Mouse (Mus musculus) CH12.LX (cell line): Measurements from ENCODE around the gene Fam168a. TPM values are rescaled to one million over a fixed set of nuclear protein-coding genes. Genes with fewer than 3 reads are reported as not detected.

Experiments used
- DNase-seq: peaks from one replicate; pipeline ENCODE4 v3.0.0-alpha.2; 2013; ENCODE audit errors: extremely low read depth
- H3K27ac ChIP-seq: 2 replicates; pipeline ENCODE4 v1.5.1; 2012; ENCODE audit warnings: low read depth, mild to moderate bottlenecking, control low read depth, moderate library complexity; ENCODE audit not compliant: insufficient read depth
- H3K27me3 ChIP-seq: replicated peaks from 2 replicates; pipeline ENCODE3; 2012; ENCODE audit warnings: inconsistent platforms
- H3K36me3 ChIP-seq, 2 experiments: replicated peaks in 1 of 2; 2 replicates each; pipeline versions ENCODE3 to v1.6.1; 2012; ENCODE audit warnings: inconsistent platforms in 1 of 2, low read length in 1 of 2, mild to moderate bottlenecking in 1 of 2, mixed read lengths in 1 of 2, moderate library complexity in 1 of 2; ENCODE audit not compliant: control insufficient read depth in 1 of 2, insufficient read depth in 1 of 2
- H3K4me1 ChIP-seq, 2 experiments: 2 replicates each; pipeline ENCODE4 v1.6.1; 2012; ENCODE audit warnings: inconsistent platforms in 1 of 2, moderate library complexity in 1 of 2; ENCODE audit not compliant: insufficient read depth in 2 of 2, control insufficient read depth in 1 of 2
- H3K4me2 ChIP-seq: 2 replicates; pipeline ENCODE4 v1.6.1; 2012; ENCODE audit warnings: low read depth, mild to moderate bottlenecking, control low read depth; ENCODE audit not compliant: poor library complexity, insufficient read depth, severe bottlenecking
- H3K4me3 ChIP-seq, 3 experiments: fragments of 150-350 bp in 1 of 3; sonication (generic) in 1 of 3; replicated peaks in 1 of 3; 2 replicates each; pipeline versions ENCODE3 to v1.5.1; 2011 to 2012; ENCODE audit warnings: low read depth in 2 of 3, low read length in 2 of 3, mild to moderate bottlenecking in 2 of 3, moderate library complexity in 2 of 3, control low read depth in 1 of 3, improper control_type of control experiment in 1 of 3, inconsistent platforms in 1 of 3, mixed read lengths in 1 of 3; ENCODE audit not compliant: poor library complexity in 1 of 3
- H3K79me2 ChIP-seq: replicated peaks from 2 replicates; pipeline ENCODE4 v1.6.1; 2012; ENCODE audit warnings: mild to moderate bottlenecking, moderate library complexity; ENCODE audit not compliant: control insufficient read depth, poor library complexity, insufficient read depth, severe bottlenecking; ENCODE audit errors: extremely low read depth
- H3K9ac ChIP-seq: 2 replicates; pipeline ENCODE4 v1.6.1; 2012; ENCODE audit warnings: low read depth, mild to moderate bottlenecking, control low read depth, moderate library complexity; ENCODE audit not compliant: insufficient read depth
- H3K9me3 ChIP-seq: replicated peaks from 2 replicates; pipeline ENCODE3; 2012; ENCODE audit warnings: low read length, inconsistent platforms, mixed read lengths
- BHLHE40 ChIP-seq: IDR thresholded peaks from 2 replicates; pipeline ENCODE4 v1.6.1; 2011; ENCODE audit warnings: mild to moderate bottlenecking, low read depth, low read length, improper control_type of control experiment
- E2F4 ChIP-seq: IDR thresholded peaks from 2 replicates; pipeline ENCODE4 v1.6.1; 2011; ENCODE audit warnings: low read depth, low read length, improper control_type of control experiment; ENCODE audit not compliant: insufficient replicate concordance
- ELF1 ChIP-seq: IDR thresholded peaks from 2 replicates; pipeline ENCODE4 v1.6.1; 2014; ENCODE audit warnings: low read depth, mild to moderate bottlenecking, inconsistent platforms, low read length, improper control_type of control experiment
- EP300 ChIP-seq: IDR thresholded peaks from 2 replicates; pipeline ENCODE4 v1.6.1; 2011; ENCODE audit warnings: low read length, improper control_type of control experiment
- ETS1 ChIP-seq: conservative IDR thresholded peaks from 2 replicates; pipeline ENCODE4 v1.6.1; 2012; ENCODE audit warnings: low read depth, mild to moderate bottlenecking, inconsistent platforms, low read length, improper control_type of control experiment, moderate library complexity
- GABPA ChIP-seq: IDR thresholded peaks from 2 replicates; pipeline ENCODE4 v1.6.1; 2012; ENCODE audit warnings: low read depth, low read length, improper control_type of control experiment, inconsistent platforms; ENCODE audit not compliant: insufficient replicate concordance
- HCFC1 ChIP-seq: IDR thresholded peaks from 2 replicates; pipeline ENCODE4 v1.6.1; 2012; ENCODE audit warnings: low read depth, mild to moderate bottlenecking, inconsistent platforms, low read length, improper control_type of control experiment
- JUND ChIP-seq: conservative IDR thresholded peaks from 2 replicates; pipeline ENCODE4 v1.6.1; 2011; ENCODE audit warnings: low read depth, low read length, improper control_type of control experiment
- MAFK ChIP-seq: IDR thresholded peaks from 2 replicates; pipeline ENCODE4 v1.6.1; 2011; ENCODE audit warnings: low read length, improper control_type of control experiment; ENCODE audit not compliant: insufficient replicate concordance
- MAX ChIP-seq: IDR thresholded peaks from 2 replicates; pipeline ENCODE4 v1.6.1; 2011; ENCODE audit warnings: low read length, improper control_type of control experiment
- MAZ ChIP-seq: IDR thresholded peaks from 2 replicates; pipeline ENCODE4 v1.6.1; 2012; ENCODE audit warnings: low read depth, mild to moderate bottlenecking, inconsistent platforms, low read length, improper control_type of control experiment, moderate library complexity
- MEF2A ChIP-seq: IDR thresholded peaks from 2 replicates; pipeline ENCODE4 v1.6.1; 2014; ENCODE audit warnings: low read depth, mild to moderate bottlenecking, inconsistent platforms, low read length, improper control_type of control experiment, borderline replicate concordance
- NELFE ChIP-seq: IDR thresholded peaks from 2 replicates; pipeline ENCODE4 v1.6.1; 2011; ENCODE audit warnings: low read depth, low read length, improper control_type of control experiment
- NRF1 ChIP-seq: IDR thresholded peaks from 2 replicates; pipeline ENCODE4 v1.6.1; 2014; ENCODE audit warnings: low read depth, mild to moderate bottlenecking, inconsistent platforms, low read length, improper control_type of control experiment, moderate library complexity
- PAX5 ChIP-seq: IDR thresholded peaks from 2 replicates; pipeline ENCODE4 v1.6.1; 2012; ENCODE audit warnings: low read length, inconsistent platforms, mixed read lengths
- POLR2A ChIP-seq: IDR thresholded peaks from 2 replicates; pipeline ENCODE4 v1.6.1; 2011; ENCODE audit warnings: low read depth, mild to moderate bottlenecking, improper control_type of control experiment, low read length
- RCOR1 ChIP-seq: conservative IDR thresholded peaks from 2 replicates; pipeline ENCODE4 v1.6.1; 2012; ENCODE audit warnings: low read depth, mild to moderate bottlenecking, inconsistent platforms, low read length, improper control_type of control experiment
- SIN3A ChIP-seq: IDR thresholded peaks from 2 replicates; pipeline ENCODE4 v1.6.1; 2012; ENCODE audit warnings: low read length, improper control_type of control experiment, inconsistent platforms
- TCF12 ChIP-seq: IDR thresholded peaks from 2 replicates; pipeline ENCODE4 v1.6.1; 2014; ENCODE audit warnings: low read depth, mild to moderate bottlenecking, inconsistent platforms, low read length, improper control_type of control experiment
- ZMIZ1 ChIP-seq: IDR thresholded peaks from 2 replicates; pipeline ENCODE4 v1.6.1; 2012; ENCODE audit warnings: low read depth, mild to moderate bottlenecking, inconsistent platforms, low read length, improper control_type of control experiment
- dilution Hi-C: fragments of 300-500 bp; cut with MboI; formaldehyde crosslinking; loops from 2 replicates; pipeline ENCODE4 v1.14.3; 2020; ENCODE audit warnings: low sequenced_read_pairs; ENCODE audit not compliant: extremely low pct_unique_long_range_greater_than_20kb, extremely low pct_ligation_motif_present
- in situ Hi-C: fragments of 300-500 bp; cut with MboI; formaldehyde crosslinking; loops from 3 replicates; pipeline ENCODE4 v1.14.3; 2019; ENCODE audit warnings: low sequenced_read_pairs, low pct_ligation_motif_present, low pct_unique_long_range_greater_than_20kb, mixed read lengths
- polyA plus RNA-seq: library from polyadenylated mRNA; unstranded; fragments of >175 nt; gene quantifications from 2 replicates; pipeline ENCODE4 v1.2.1, GENCODE M21; 2012; ENCODE audit warnings: low read depth; ENCODE audit not compliant: insufficient read length
- total RNA-seq, 2 experiments: library from RNA; depleted of rRNA; stranded (reverse); fragments of 300-350 nt in 1 of 2; fragments of >200 nt in 1 of 2; gene quantifications; 2 replicates each; pipeline ENCODE4 v1.2.3; 2012 to 2014

Fam168a gene
- total and polyA plus RNA-seq, 3 experiments: 4.0 to 15.0 (median 4.9) TPM

DNA sequence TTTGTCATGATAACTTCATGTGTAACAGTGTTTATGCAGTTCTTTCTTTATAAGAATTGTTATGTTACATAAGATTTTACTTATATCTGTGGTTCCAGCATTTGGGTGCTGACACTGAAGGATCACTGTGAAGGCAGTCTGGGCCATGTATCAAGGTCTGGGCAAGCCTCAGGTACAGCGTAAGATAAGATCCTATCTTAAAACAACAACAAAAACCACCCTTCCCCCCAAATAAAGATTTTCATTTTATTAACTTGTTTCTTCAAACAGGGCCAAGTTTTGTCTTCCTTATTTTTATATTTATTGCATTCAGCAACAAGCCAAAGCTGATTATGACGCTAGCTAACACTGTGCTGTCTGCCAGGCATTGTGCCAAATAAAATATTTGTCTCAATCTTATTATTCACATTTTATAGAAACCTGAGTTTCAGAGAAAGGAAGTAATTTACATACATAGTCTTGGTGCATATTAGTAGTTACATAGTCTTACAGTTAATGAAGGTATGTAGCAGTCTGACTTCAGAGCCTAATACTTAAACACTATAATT lies 21.2 kb downstream of the Fam168a start:
- Histone ChIP-seq H3K9ac (no peak overlapping the region), H3K4me3 (no peak overlapping the region), H3K36me3 (no peaks in the 10 kb centered on the region), H3K27ac (no peak overlapping the region), H3K4me1 (peaks cover 5 to 19% of the 10 kb centered on the region in 2 experiments; a peak in 3 of 4 replicates), H3K4me2 (no peak overlapping the region), H3K79me2 (0 out of 2 replicates have a peak, but pooled peaks cover 2% of the 10 kb centered on the region), H3K9me3 (no peaks in the 10 kb centered on the region), H3K27me3 (no peaks in the 10 kb centered on the region)
- no peak for DNase-seq
- in situ Hi-C loops: no loop called here
- TF ChIP-seq POLR2A (no peak), MEF2A (no peak), NELFE (no peak), JUND (no peak), ZMIZ1 (no peak), PAX5 (no peak), MAFK (no peak)
- dilution Hi-C loops: no loop called here

DNA sequence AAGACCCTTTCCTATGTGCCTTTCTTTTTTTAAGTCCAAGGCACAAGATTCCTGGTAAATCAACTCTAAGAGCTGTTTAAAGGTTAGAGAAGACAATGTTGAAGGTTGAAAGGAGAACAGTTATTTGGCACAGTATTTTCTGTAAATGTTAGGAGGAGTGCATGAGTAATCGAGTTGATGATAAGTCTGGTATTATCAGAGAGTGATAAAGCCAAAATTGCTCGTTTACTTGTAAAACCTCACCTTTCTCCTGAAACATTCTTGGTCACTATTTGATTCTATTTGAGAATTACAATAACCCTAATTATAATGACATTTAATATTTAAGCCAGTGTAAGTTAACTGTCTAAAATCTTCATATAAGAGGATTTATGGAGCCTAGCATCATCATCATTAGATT lies 23.3 kb downstream of the Fam168a start:
- Histone ChIP-seq H3K4me3 (no peak overlapping the region), H3K79me2 (no peaks in the 10 kb centered on the region), H3K27ac (no peak overlapping the region), H3K27me3 (no peaks in the 10 kb centered on the region), H3K4me1 (peaks cover 13 to 39% of the 10 kb centered on the region in 2 experiments), H3K4me2 (no peak overlapping the region), H3K9ac (no peak overlapping the region), H3K36me3 (no peaks in the 10 kb centered on the region), H3K9me3 (no peaks in the 10 kb centered on the region)
- dilution Hi-C loops (no loop called here), in situ Hi-C loops (no loop called here)
- TF ChIP-seq ETS1 (no peak), E2F4 (no peak), HCFC1 (no peak), MAX (no peak)
- no peak for DNase-seq

GRCm38 (mm10) chr7:100732341-100733050 lies 26.1 kb downstream of the Fam168a start:
- TF ChIP-seq MAX (no peak), GABPA (no peak), HCFC1 (no peak), NRF1 (no peak), ETS1 (0 out of 2 replicates have a peak, but pooled peaks have one; percentile 13), MAFK (no peak), BHLHE40 (no peak), ELF1 (no peak), SIN3A (peak; percentile 40; the same call in 1 of the 2 replicates), EP300 (no peak), MAZ (0 out of 2 replicates have a peak, but pooled peaks have one; percentile 43), TCF12 (no peak), RCOR1 (0 out of 2 replicates have a peak, but pooled peaks have one; percentile 51)

More at GRCm38 (mm10) chr7:100732341-100733050, 26.1 kb downstream of the Fam168a start:
- peak; percentile 69 for DNase-seq
- Histone ChIP-seq H3K79me2 (peaks cover 5% of the 10 kb centered on the region; the same call in 1 of the 2 replicates), H3K36me3 (peaks cover 0 to 3% of the 10 kb centered on the region in 2 experiments), H3K4me2 (peak overlapping the region; percentile 47), H3K9me3 (no peaks in the 10 kb centered on the region), H3K27ac (peak overlapping the region; percentile 84), H3K9ac (peak overlapping the region; percentile 33), H3K4me3 (no peak overlapping the region), H3K27me3 (no peaks in the 10 kb centered on the region), H3K4me1 (peaks cover 13 to 60% of the 10 kb centered on the region in 2 experiments)
- in situ Hi-C loops: no loop called here
- dilution Hi-C loops: no loop called here
